Mouse (Mus musculus) lung, postnatal 0 days (tissue): ENCODE data around the gene Sun3.

Experiments
- CTCF ChIP-seq: IDR thresholded peaks from 2 replicates; pipeline ENCODE4 v1.5.1; 2016; ENCODE audit warnings: antibody characterized with exemption, mild to moderate bottlenecking
- EP300 ChIP-seq: IDR thresholded peaks from 2 replicates; pipeline ENCODE4 v1.6.1; 2016; ENCODE audit warnings: antibody characterized with exemption, mild to moderate bottlenecking, control low read depth

DNA sequence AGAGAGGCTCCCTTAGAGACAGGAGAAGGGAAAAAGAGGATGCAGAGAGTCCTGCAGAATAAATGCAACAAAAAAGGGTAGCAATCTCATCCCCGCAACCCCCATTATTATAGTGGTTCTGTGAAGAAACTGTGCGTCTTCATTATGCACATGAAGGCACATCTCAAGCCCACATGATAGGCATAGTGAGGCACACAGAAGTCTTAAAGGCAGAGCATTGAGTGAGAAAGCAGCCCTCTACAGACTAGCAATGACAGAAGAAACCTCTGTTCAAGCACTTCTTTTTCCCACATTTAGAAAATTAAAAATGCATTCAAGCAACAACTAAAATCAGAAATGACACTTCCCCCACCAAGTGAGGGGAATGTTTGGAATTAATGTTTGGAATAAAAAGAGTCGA is 27.7 kb upstream of the Sun3 start:
- TF ChIP-seq CTCF (no peak), EP300 (no peak)
